Mouse (Mus musculus) forebrain, embryonic 15.5 days (tissue): ENCODE results near the gene Igdcc3. TPM values are rescaled to one million over a fixed set of nuclear protein-coding genes. Genes with fewer than 3 reads are reported as not detected.
A peak's percentile ranks its signal among the peaks of the same experiment; 100 is the strongest.

Experiments
- ATAC-seq: fragments of 200-750 bp; cut with Nextera tagmentation; replicated peaks from 2 replicates; pipeline ENCODE4 v1.8.0; 2017; ENCODE audit warnings: mild to moderate bottlenecking, moderate TSS enrichment, moderate library complexity
- H3K27ac ChIP-seq: fragments of 300-500 bp; sonication (generic); replicated peaks from 2 replicates; pipeline ENCODE4 v1.5.1; 2015; ENCODE audit warnings: mild to moderate bottlenecking, inconsistent platforms
- H3K27me3 ChIP-seq: fragments of 300-500 bp; sonication (generic); 2 replicates; pipeline ENCODE4 v1.6.1; 2015; ENCODE audit warnings: inconsistent platforms
- H3K36me3 ChIP-seq: fragments of 300-500 bp; sonication (generic); 2 replicates; pipeline ENCODE4 v1.6.1; 2015; ENCODE audit warnings: mild to moderate bottlenecking, inconsistent platforms
- H3K4me1 ChIP-seq: fragments of 300-500 bp; sonication (generic); 2 replicates; pipeline ENCODE4 v1.6.1; 2015; ENCODE audit warnings: inconsistent platforms
- H3K4me2 ChIP-seq: fragments of 300-500 bp; sonication (generic); replicated peaks from 2 replicates; pipeline ENCODE4 v1.6.1; 2015; ENCODE audit warnings: mild to moderate bottlenecking, inconsistent platforms
- H3K4me3 ChIP-seq: fragments of 300-500 bp; sonication (generic); 2 replicates; pipeline ENCODE4 v1.5.1; 2015; ENCODE audit warnings: mild to moderate bottlenecking, inconsistent platforms
- H3K9ac ChIP-seq: fragments of 300-500 bp; sonication (generic); replicated peaks from 2 replicates; pipeline ENCODE4 v1.6.1; 2015; ENCODE audit warnings: mild to moderate bottlenecking, inconsistent platforms
- H3K9me3 ChIP-seq: fragments of 300-500 bp; sonication (generic); 2 replicates; pipeline ENCODE4 v1.6.1; 2016; ENCODE audit warnings: inconsistent platforms
- WGBS: fragments of 180-500 bp; shearing (Covaris S2); methylation state at CpG from one replicate; pipeline ENCODE4 v1.1.7; 2015; ENCODE audit warnings: mixed read lengths; 5-methylcytosine and 5-hydroxymethylcytosine counted together
- polyA plus RNA-seq: library from polyadenylated mRNA; unstranded; fragments of >200 nt; fragmentation: Nextera tagmentation; extraction: Ambion mirVana; gene quantifications from 2 replicates; pipeline ENCODE4 v1.2.1, GENCODE M21; 2015

Igdcc3 gene
- polyA plus RNA-seq, 1 experiment from 2014 or later, result 9.6 TPM

GRCm38 (mm10) chr9:65162711-65163639, 22.0 kb downstream of the Igdcc3 start:
- no peaks in the 10 kb centered on the region for H3K36me3 ChIP-seq
- ATAC-seq, result peak; percentile 89
- H3K9me3 ChIP-seq, result no peaks in the 10 kb centered on the region
- peak overlapping the region; percentile 64 for H3K27ac ChIP-seq
- peaks cover 34% of the 10 kb centered on the region for H3K4me1 ChIP-seq
- peak overlapping the region; percentile 46 for H3K4me3 ChIP-seq
- no peaks in the 10 kb centered on the region for H3K27me3 ChIP-seq
- under 1% methylated on average over 48 of the region's 69 CpGs for WGBS
- H3K9ac ChIP-seq, result peak overlapping the region; percentile 62
- peak overlapping the region; percentile 85 for H3K4me2 ChIP-seq

GRCm38 (mm10) chr9:65164870-65165269, 23.9 kb downstream of the Igdcc3 start:
- Histone ChIP-seq H3K4me3 (no peak overlapping the region), H3K4me1 (peaks cover 33% of the 10 kb centered on the region), H3K27ac (no peak overlapping the region), H3K27me3 (no peaks in the 10 kb centered on the region), H3K36me3 (no peaks in the 10 kb centered on the region), H3K9me3 (no peaks in the 10 kb centered on the region), H3K4me2 (no peak overlapping the region), H3K9ac (no peak overlapping the region)
- no peak for ATAC-seq
- WGBS, result 16% methylated on average over 1 of the region's 1 CpGs

DNA sequence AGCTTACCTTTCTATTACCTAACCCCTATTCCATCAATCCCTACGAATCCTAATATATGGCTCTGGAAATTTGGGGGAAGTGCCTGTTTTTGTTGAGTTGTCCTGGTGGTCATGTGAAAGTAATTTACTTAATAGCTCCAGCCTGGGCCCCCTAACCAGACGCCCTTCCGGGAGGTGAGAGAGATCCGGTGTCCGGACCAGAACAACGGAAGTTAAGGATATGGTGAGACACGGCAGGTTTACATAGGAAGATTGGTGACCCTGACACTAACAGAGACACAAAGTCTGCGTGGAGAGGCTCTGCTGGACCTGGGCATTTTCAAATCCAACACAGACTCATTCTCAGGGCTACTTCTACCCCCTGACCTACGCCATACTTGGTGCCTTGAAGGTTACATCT, 25.4 kb downstream of the Igdcc3 start:
- Histone ChIP-seq H3K4me1 (peaks cover 27% of the 10 kb centered on the region), H3K9ac (no peak overlapping the region), H3K27ac (no peak overlapping the region), H3K9me3 (no peaks in the 10 kb centered on the region), H3K4me3 (no peak overlapping the region), H3K27me3 (no peaks in the 10 kb centered on the region), H3K4me2 (no peak overlapping the region), H3K36me3 (no peaks in the 10 kb centered on the region)
- ATAC-seq, result no peak
- WGBS, result 77% methylated on average over 9 of the region's 9 CpGs

GRCm38 (mm10) chr9:65168534-65168933, 27.5 kb downstream of the Igdcc3 start:
- no peak for ATAC-seq
- Histone ChIP-seq H3K27ac (no peak overlapping the region), H3K4me2 (no peak overlapping the region), H3K4me1 (peaks cover 5% of the 10 kb centered on the region), H3K27me3 (no peaks in the 10 kb centered on the region), H3K9ac (no peak overlapping the region), H3K9me3 (no peaks in the 10 kb centered on the region), H3K4me3 (no peak overlapping the region), H3K36me3 (no peaks in the 10 kb centered on the region)
- WGBS, result 60% methylated on average over 6 of the region's 6 CpGs

DNA sequence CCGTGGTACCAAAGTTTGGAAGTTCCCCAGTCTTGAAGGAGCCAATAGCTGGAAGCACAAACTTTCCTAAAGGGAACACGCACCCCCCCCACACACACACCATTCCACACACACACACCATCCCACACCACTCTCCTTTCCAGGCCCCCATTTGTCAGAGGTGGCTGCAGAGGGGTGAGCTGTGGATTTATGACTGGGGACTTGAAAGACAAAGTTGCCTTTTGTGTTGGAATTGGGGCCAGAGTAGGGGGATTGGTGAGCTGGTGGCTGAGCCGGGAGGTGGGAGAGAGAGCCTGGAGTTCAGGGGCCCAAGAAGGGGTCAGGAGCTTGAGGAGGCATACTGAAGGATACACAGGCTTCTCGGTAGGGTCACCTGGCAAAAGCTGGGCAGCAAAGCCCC, 28.0 kb downstream of the Igdcc3 start:
- H3K4me2 ChIP-seq, result no peak overlapping the region
- H3K36me3 ChIP-seq, result no peaks in the 10 kb centered on the region
- H3K4me3 ChIP-seq, result no peak overlapping the region
- no peaks in the 10 kb centered on the region for H3K27me3 ChIP-seq
- no peaks in the 10 kb centered on the region for H3K9me3 ChIP-seq
- 47% methylated on average over 4 of the region's 4 CpGs for WGBS
- H3K4me1 ChIP-seq, result peaks cover 4% of the 10 kb centered on the region; the same call in 1 of the 2 replicates
- ATAC-seq, result no peak
- no peak overlapping the region for H3K27ac ChIP-seq
- no peak overlapping the region for H3K9ac ChIP-seq

DNA sequence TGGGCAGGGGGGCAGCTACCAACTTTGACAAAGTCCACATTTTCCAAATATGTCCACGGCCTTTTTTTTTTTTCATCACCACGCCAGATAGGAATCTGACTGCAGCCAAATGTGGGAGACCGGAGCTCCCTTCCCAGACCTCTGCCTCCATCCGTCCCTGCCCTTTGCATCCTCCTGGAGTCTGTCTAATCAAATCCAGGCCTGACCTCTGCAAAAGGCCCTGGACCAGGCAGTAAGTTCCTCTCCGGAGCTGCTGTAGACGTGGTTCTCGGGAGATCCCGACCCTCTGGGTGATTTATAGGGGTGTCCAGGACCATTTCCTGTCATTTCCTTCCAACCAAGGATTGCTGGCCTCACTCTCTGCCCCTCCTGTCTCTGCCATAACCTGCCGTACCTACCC, 31.7 kb downstream of the Igdcc3 start:
- Histone ChIP-seq H3K27ac (no peak overlapping the region), H3K9me3 (no peaks in the 10 kb centered on the region), H3K36me3 (no peaks in the 10 kb centered on the region), H3K4me3 (no peak overlapping the region), H3K9ac (no peak overlapping the region), H3K27me3 (no peaks in the 10 kb centered on the region), H3K4me1 (peaks cover 32% of the 10 kb centered on the region), H3K4me2 (no peak overlapping the region)
- WGBS, result 85% methylated on average over 9 of the region's 9 CpGs
- no peak for ATAC-seq

DNA sequence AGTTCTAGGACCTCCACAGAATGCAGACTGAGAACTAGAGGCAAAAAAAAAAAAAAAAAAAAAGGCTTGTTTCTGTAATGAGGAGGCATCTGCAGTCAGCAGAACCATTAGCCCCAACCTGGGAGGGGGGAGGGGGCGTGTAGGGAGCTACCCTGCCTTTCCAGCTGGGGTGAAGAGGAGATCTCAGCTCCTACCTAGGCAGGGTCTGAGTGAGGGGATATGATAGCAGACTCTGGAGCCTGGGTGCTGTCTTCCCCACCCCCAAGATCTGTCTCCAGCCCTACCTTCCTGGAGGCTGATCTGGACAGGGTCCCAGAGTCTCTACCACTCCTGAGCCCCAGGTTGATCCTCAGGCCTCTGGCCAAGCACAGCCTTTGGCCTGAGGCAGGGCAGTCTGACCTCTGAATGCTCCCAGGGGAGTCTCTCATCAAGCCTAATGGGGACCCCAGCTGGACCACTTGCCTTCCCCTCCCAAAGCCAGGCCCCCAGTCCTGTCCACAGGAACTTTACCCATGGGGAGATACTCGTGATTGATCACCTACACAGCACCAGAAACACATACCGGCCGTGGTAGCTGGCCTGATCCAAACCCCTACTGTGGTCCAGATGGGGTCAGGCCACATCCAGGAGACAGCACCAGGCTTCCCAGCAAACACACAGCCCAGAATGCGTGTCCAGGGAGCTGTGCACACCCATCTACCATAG, 34.4 kb downstream of the Igdcc3 start:
- peak; percentile 2; the same call in 1 of the 2 replicates for ATAC-seq

GRCm38 (mm10) chr9:65175939-65176871, 35.2 kb downstream of the Igdcc3 start:
- H3K9ac ChIP-seq, result peak overlapping the region; percentile 23; the same call in 1 of the 2 replicates
- no peaks in the 10 kb centered on the region for H3K27me3 ChIP-seq
- no peaks in the 10 kb centered on the region for H3K9me3 ChIP-seq
- WGBS, result 14% methylated on average over 9 of the region's 9 CpGs
- no peak overlapping the region for H3K4me3 ChIP-seq
- no peaks in the 10 kb centered on the region; the same call in 1 of the 2 replicates for H3K36me3 ChIP-seq
- peaks cover 63% of the 10 kb centered on the region for H3K4me1 ChIP-seq
- H3K27ac ChIP-seq, result peak overlapping the region; percentile 93
- peak overlapping the region; percentile 18 for H3K4me2 ChIP-seq
- ATAC-seq, result peak; percentile 62

More for the DNA sequence above, 34.4 kb downstream of the Igdcc3 start:
- Histone ChIP-seq H3K9me3 (no peaks in the 10 kb centered on the region), H3K36me3 (no peaks in the 10 kb centered on the region), H3K4me1 (peaks cover 55% of the 10 kb centered on the region), H3K4me2 (no peak overlapping the region), H3K9ac (no peak overlapping the region), H3K27ac (peak overlapping the region; percentile 93), H3K27me3 (no peaks in the 10 kb centered on the region), H3K4me3 (no peak overlapping the region)
- 9% methylated on average over 5 of the region's 5 CpGs for WGBS

- Histone ChIP-seq H3K36me3 (peaks cover 7% of the 10 kb centered on the region), H3K27me3 (no peaks in the 10 kb centered on the region), H3K27ac (peak overlapping the region; percentile 93), H3K4me2 (no peak overlapping the region), H3K9me3 (no peaks in the 10 kb centered on the region), H3K4me3 (no peak overlapping the region), H3K9ac (no peak overlapping the region), H3K4me1 (peaks cover 63% of the 10 kb centered on the region)
- 59% methylated on average over 3 of the region's 3 CpGs for WGBS
- ATAC-seq, result no peak
These were observed 36.5 kb downstream of the Igdcc3 start for GRCm38 (mm10) chr9:65177497-65177896.

- Histone ChIP-seq H3K9ac (no peak overlapping the region), H3K36me3 (peaks cover 7% of the 10 kb centered on the region), H3K9me3 (no peaks in the 10 kb centered on the region), H3K4me1 (peaks cover 63% of the 10 kb centered on the region), H3K4me2 (no peak overlapping the region), H3K4me3 (no peak overlapping the region), H3K27me3 (no peaks in the 10 kb centered on the region), H3K27ac (peak overlapping the region; percentile 93)
- ATAC-seq, result no peak
- 57% methylated on average over 10 of the region's 10 CpGs for WGBS
These were observed 36.9 kb downstream of the Igdcc3 start for GRCm38 (mm10) chr9:65177912-65178311.

DNA sequence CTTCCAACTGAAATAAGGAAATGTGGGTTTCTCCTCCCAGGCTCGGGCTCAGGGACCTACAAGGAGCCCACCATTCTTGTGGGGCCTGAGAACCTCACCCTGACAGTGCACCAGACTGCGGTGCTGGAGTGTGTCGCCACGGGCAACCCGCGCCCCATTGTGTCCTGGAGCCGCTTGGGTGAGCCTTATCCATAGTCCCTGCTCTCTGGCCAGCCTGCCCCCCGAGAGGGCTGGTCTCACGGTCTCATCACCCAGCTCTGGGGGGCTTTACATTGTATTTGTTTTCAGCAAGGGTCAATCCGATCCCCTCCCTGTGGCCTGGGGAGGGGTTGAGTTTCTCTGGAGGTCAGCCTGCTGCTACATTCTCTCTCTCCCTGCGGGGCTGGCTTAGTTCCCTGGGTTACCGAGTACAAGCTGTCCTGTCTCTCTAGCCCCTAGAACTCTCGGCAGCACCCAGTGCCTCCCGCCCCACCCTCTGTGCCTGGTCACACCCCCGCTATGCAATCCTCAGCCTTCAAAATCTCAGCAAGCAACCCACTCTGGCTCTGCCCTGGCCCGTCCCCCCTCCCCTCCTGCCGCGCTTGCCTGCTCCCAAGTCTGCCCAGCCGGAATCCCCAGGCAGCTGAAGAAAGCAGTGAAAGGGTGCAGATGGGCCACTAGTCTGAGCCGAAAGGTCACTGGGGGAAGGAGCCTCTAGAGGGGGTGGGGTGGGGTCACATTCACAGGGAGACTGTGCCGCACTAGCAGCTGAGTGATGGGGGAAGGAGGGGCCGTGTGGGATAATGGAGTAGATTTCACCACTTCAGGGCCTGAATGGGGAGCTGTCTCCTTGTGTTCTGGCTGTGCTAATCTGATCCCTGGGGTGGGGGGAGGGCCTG, 37.6 kb downstream of the Igdcc3 start:
- H3K9ac ChIP-seq, result no peak overlapping the region
- peak overlapping the region; percentile 93 for H3K27ac ChIP-seq
- H3K4me2 ChIP-seq, result peak overlapping the region; percentile 23
- WGBS, result 4% methylated on average over 22 of the region's 22 CpGs
- H3K36me3 ChIP-seq, result peaks cover 8% of the 10 kb centered on the region
- H3K4me1 ChIP-seq, result peaks cover 63% of the 10 kb centered on the region
- no peaks in the 10 kb centered on the region for H3K27me3 ChIP-seq
- H3K9me3 ChIP-seq, result no peaks in the 10 kb centered on the region
- ATAC-seq, result peak; percentile 70
- no peak overlapping the region for H3K4me3 ChIP-seq
